Mouse (Mus musculus): ENCODE measurements around the gene Gemin2.
A peak's percentile ranks its signal among the peaks of the same experiment; 100 is the strongest.
"Not testable (repeated sequence)": the region's sequence is repeated elsewhere in the genome, so short reads cannot be mapped to it uniquely, and the experiment has no call there.

Gemin2 gene

DNA sequence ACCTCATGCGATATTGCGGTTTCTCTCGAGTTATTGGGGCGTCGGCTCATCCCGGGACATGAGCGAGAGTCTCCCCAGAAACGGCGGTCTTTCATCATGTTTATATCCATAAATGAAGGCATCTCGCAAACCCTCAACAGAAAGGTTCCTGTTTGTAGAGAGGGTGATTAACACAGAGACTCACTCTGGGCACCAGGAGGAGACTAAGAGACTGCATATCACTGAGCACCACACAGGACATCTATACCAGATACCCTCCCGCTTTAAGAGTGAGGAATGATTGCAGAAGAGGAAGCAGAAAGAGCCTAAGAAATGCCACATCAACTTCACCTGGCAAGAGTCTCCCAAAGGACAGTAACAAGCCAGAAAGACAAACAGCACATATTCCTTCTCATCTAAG is 43.0 kb downstream of the Gemin2 start:
- no peak for DNase-seq (ENCODE audit: extremely low spot score, low spot score)

DNA sequence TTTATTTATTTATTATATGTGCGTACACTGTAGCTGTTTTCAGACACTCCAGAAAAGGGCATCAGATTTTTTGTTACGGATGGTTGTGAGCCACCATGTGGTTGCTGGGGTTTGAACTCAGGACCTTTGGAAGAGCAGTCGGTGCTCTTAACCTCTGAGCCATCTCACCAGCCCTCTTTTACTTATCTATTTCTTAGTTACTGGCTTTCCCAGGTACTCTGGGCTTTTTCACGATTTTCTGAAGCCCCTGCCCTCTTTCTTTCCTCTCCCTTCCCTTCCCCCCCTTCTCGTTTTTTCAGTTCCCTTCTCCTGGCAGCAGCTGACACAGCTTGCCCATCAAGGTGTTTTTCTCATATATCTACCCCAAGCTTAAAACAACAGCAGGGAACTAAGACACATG is 45.0 kb downstream of the Gemin2 start:
- not testable (repeated sequence) for DNase-seq (ENCODE audit: extremely low spot score, low spot score)

DNA sequence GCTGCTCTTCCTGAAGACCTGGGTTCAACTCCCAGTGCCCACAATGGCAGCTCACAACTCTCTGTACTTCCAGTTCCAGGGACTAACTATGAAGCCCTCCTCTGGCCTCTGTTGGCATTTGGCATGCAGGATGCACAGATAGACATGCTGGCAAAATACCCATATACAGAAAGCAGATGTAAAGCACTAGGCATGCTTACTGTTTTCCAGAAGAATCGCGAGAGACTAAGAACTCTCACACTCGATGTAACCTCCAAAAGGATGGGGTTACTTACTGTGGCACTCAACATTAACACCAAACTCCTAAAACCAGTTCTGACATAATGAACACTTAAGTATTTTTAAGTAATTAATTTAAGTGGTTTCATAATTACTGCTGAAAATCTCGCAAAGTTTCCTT is 47.1 kb downstream of the Gemin2 start:
- no peak for DNase-seq (ENCODE audit: extremely low spot score, low spot score)

DNA sequence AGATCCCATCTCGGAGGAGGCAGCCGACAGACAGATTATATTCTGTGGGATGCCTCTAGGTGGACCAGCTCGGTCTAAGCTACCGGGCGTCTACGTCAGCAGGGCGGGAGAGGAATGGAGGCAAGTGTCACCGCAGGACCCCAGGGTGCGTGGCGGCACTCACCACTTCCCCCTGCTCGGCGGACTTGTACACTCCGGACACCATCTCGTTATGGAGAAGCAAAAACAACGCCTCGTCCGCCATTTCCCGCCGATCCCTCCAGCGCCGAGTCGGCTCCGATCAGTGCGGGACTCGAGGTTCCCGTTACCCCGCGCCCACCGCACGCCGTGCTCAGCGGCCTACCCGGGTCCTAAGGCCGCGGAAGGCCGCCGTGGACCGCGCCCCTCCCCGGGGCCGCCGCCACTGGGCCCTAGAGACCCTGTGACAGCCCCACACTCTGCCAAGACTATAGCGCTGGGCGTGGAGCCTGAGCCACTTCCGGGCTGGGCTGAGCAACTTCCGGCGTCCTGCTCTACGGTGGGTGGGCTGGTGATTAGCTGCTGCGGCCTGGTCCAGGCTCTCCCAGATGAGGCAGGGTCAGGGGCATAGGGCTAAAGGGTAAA is 47.9 kb downstream of the Gemin2 start, which contains the start of gene Trappc6b:
Gene Trappc6b, minus strand, starts transcription at position 480 of the 603 bp plus-strand sequence.
- peak; percentile 88 for DNase-seq (ENCODE audit: extremely low spot score, low spot score)

DNA sequence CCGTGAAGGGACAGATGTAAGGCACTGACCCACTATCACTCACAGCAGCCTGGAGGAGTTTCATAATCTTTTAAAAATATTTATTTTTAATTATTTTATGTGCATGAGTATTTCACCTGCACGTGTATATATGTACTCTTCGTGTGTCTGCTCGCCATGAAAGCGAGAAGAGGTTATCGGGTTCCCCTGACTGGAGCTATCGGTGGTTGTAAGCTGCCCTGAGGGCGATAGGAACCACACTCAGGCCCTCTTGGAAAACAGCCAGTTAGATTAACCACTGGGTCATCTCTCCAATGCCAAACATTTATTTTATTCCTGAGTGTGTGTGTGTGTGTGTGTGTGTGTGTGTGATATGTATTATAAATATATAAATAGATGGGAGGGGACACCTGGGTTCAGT is 51.6 kb downstream of the Gemin2 start:
- no peak for DNase-seq (ENCODE audit: extremely low spot score, low spot score)

DNA sequence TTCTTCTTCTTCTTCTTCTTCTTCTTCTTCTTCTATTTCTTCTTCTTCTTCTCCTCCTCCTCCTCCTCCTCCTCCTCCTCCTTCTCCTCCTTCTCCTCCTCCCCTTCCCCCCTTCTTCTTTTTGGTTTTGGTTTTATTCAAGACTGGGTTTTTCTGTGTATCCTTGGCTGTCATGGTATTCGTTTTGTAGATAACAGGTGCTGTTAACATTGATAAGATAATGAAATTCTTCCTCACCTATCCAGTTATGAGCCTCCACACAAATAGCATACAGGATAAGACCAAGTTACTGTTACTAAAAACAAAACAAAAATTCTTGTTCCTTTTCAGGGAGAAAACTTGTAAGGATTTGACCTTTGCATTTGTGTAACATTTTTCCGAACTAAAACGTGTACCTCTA is 52.6 kb downstream of the Gemin2 start:
- DNase-seq (ENCODE audit: extremely low spot score, low spot score) = no peak

DNA sequence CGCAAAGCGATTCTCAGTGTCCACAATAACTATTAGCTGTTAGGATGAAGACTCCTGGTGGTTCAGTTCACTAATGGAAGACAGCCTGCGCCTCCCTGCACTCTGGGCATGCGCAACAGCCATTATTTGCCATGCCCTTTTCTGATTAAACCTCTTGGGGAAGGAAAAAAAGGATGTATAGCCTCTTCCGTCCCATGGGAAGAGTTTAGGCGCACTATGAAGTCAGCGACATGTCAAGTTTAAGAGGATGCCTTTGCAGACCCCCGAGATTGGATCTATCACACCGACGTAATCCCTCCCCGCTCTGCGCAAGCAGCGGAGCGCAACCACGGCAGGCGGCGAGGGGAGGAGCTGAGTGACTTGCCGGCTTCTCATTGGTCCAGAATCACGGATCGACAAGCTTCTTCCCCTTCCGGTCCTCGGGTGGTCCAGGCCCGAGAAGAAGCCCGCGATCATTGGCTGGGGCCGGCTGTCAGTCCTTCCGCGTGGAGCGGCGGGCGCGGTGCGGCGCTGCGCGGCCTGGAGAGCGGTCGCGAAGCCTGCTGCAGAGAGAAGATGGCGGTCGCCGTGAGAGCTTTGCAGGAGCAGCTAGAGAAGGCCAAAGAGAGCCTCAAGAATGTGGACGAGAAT is 53.4 kb downstream of the Gemin2 start, which contains the start of gene Pnn:
Gene Pnn, plus strand, starts transcription at position 437 of the 630 bp plus-strand sequence.
- DNase-seq (ENCODE audit: extremely low spot score, low spot score) = peak; percentile 95

DNA sequence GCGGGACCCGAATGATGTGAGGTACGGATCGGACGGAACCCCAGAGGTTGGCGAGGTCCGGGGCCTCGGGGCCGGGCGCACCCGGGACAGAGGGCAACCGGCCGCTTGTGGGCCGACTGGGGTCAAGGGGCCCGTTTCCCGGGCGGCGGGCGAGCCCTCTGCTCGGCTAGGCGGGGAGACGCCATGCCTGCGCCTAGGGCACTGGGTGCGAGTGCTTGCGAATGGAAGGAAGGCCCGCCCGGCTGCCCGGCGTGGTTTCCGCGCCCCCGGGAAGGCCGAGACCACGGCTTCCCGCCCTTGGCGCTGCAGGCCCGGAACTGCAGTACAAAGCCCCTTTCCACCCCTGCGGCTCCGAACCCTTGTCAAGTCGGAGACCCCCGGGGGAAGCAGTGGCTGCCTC is 53.9 kb downstream of the Gemin2 start:
- no peak for DNase-seq (ENCODE audit: extremely low spot score, low spot score)

DNA sequence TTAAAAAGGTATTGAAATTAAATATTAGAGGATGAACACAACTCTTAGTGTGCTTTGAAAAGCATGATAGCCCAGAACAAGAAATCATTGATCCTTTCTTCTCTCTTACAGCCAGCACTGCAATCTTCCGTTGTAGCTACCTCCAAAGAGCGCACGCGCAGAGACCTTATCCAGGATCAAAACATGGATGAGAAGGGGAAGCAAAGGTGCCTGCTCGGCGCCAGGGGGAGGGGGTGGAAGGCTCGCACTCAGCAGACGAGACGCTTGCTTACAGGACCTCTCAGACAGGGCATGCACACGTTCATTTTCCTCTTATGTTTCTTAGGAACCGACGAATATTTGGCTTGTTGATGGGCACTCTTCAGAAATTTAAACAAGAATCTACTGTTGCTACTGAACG is 55.6 kb downstream of the Gemin2 start:
- no peak for DNase-seq (ENCODE audit: extremely low spot score, low spot score)

DNA sequence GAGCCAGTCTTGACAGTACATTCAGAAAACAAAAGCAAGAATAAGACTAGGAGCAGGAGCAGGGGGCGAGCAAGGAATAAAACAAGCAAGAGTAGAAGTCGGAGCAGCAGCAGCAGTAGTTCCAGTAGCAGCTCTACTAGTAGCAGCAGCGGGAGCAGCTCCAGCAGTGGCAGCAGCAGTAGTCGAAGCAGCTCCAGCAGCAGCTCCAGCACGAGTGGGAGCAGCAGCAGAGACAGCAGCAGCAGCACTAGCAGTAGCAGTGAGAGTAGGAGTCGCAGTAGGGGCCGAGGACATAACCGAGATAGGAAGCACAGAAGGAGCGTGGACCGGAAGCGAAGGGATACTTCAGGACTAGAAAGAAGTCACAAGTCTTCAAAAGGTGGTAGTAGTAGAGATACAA is 59.1 kb downstream of the Gemin2 start:
- DNase-seq (ENCODE audit: extremely low spot score, low spot score) = no peak

DNA sequence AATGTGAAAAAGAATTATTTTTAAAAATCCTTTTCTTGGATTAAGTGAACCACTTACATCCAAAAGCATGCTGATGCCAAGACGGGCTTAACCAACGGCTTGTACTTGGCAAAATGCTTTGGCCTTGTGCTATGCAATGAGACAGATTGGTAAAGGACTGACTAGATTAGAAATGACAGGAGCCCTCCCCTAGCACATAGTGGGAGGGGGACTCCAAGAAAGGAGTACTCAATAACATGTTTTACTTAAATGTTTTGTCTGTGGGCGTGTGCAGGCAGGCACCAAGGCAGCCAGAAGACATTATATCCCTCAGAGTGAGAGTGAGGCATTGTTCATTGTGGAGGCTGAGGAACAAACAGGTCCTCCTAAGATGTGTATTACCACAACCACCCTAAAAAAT is 60.9 kb downstream of the Gemin2 start:
- no peak for DNase-seq (ENCODE audit: extremely low spot score, low spot score)

DNA sequence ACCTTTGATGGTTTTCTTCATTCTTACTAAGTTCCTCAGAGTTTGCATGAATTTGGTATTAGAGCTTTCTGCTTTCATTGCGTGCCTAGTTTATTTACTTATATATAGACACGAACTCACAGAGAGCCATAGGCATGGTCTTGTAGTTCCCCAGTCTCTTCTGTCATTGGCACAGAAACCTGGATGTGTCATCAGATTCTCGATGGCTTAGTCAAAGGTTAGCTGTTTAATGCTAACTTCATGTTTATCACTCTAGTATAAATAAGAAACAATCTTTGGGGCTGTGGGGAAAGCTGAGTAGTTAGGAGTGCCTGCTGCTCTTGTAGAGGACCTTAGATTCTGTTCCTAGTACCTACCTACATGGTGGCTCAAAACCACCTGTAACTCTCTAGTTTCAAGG is 63.8 kb downstream of the Gemin2 start:
- DNase-seq (ENCODE audit: extremely low spot score, low spot score) = no peak

DNA sequence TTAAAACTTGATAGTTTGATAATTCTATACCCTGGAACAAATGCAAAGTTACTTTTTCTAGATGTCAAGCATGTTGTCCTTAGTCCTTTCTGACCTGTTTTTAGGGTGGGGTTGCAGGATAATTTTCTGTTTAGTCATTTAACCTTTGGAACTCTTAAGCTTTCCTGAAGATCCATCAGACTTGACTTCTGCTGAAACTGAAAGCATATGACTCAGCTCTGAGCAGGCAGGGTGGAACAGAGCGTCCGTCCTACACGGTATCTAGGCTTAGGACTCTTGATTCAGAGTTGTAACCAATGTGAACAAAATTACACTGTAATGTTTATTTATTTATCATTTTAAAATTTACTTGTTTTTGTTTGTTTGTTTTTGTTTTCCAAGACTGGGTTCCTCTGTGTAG is 64.7 kb downstream of the Gemin2 start:
- DNase-seq (ENCODE audit: extremely low spot score, low spot score) = no peak
